Mouse (Mus musculus): Measurements from ENCODE around the gene Cep290. TPM values are rescaled to one million over a fixed set of nuclear protein-coding genes. Genes with fewer than 3 reads are reported as not detected.

The Cep290 gene
- polyA plus RNA-seq, 1 experiment from 2014 or later: 6.1 TPM

DNA sequence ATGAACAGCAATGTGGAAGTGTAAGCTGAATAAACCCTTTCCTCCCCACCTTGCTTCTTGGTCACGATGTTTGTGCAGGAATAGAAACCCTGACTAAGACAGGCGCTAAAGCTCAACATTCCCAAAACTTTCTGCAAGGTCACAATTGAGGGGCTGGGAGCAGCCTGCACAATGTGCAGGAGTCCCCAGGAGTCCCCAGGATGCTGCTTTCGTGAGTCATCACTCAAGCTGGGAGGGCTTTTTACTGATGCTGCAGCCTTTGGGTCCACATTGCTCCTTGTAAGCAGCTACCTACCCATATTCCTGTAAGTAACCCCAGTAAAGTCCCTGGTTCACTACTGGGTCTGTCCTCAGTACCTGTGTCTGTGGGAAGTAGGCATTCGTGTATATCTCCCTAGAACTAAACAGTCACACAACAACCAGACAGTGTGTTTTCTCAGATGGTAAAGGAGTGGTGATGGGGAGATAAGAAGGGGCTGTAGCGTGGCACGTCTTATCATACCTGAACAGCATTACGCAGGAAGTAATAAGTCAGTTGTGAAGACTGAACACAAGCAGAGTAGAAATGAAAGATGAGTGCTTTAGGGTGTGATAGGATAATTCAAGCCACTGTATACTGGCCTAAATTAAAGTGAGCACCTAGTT lies 87.3 kb downstream of the Cep290 start:
- Histone ChIP-seq H3K27me3 (ENCODE audit: control insufficient read depth, insufficient read depth, low read length) (no peaks in the 10 kb centered on the region), H3K9me3 (ENCODE audit: control insufficient read depth, low read length) (no peaks in the 10 kb centered on the region), H3K9ac (ENCODE audit: low read length) (no peak overlapping the region), H3K4me2 (ENCODE audit: low read depth, severe bottlenecking) (no peak overlapping the region), H3K4me3 (ENCODE audit: low read depth, low read length) (no peak overlapping the region), H3K36me3 (ENCODE audit: control insufficient read depth, insufficient read depth, low read length) (0 out of 2 replicates have a peak, but pooled peaks cover 3% of the 10 kb centered on the region), H3K27ac (replicated peaks; ENCODE audit: low read depth, low read length) (no peak overlapping the region), H3K4me1 (ENCODE audit: control insufficient read depth, insufficient read depth, low read length) (no peaks in the 10 kb centered on the region)
- ATAC-seq (ENCODE audit: insufficient number of reproducible peaks, low FRiP score, low TSS enrichment, low read depth) (no peak), DNase-seq (ENCODE audit: low spot score) (no peak)
- WGBS: 92% methylated on average over 7 of the region's 7 CpGs

DNA sequence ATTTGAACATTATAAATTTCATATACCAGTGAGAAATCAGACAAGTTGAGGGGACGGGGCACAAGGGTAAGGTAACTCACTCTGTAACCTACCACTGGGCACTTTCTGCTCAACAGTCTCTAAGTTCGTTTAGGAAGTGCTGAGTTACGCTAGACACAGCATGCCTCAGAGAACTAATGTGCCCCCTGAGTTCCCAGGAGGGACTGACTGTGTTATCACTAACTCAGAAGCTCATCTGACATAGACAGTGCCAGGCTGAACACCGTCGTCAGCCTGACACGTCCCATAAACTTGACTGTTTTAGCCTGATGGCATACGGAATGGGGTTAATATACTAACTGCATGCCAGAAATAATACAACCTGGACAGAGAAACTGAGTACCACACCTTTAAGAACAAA lies 87.9 kb downstream of the Cep290 start:
- Histone ChIP-seq H3K36me3 (ENCODE audit: control insufficient read depth, insufficient read depth, low read length) (0 out of 2 replicates have a peak, but pooled peaks cover 3% of the 10 kb centered on the region), H3K9ac (ENCODE audit: low read length) (no peak overlapping the region), H3K27me3 (ENCODE audit: control insufficient read depth, insufficient read depth, low read length) (no peaks in the 10 kb centered on the region), H3K9me3 (ENCODE audit: control insufficient read depth, low read length) (no peaks in the 10 kb centered on the region), H3K4me1 (ENCODE audit: control insufficient read depth, insufficient read depth, low read length) (no peaks in the 10 kb centered on the region), H3K4me2 (ENCODE audit: low read depth, severe bottlenecking) (no peak overlapping the region), H3K4me3 (ENCODE audit: low read depth, low read length) (no peak overlapping the region), H3K27ac (replicated peaks; ENCODE audit: low read depth, low read length) (no peak overlapping the region)
- ATAC-seq (ENCODE audit: insufficient number of reproducible peaks, low FRiP score, low TSS enrichment, low read depth): no peak
- DNase-seq (ENCODE audit: low spot score): no peak
- 94% methylated on average over 7 of the region's 7 CpGs for WGBS

DNA sequence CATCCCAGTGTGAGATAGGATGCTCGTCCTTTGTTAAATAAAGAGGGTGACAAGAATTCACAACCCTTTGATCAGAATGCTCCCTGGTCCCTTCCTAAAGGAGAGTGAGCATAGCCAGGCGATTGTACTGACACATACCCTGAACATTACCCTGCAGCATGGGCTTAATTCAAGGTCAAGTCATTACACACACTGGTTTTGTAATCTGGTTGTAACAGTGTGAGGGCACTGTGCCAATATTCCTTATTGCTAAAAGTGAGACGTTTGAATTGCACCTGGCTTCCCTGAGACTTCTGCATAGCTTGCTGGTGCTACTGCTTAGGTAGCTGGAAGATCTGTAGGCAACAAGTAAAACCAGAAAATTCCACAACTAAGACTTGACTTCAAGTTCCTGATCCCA lies 96.8 kb downstream of the Cep290 start:
- Histone ChIP-seq H3K27me3 (ENCODE audit: control insufficient read depth, insufficient read depth, low read length) (no peaks in the 10 kb centered on the region), H3K4me2 (ENCODE audit: low read depth, severe bottlenecking) (no peak overlapping the region), H3K9ac (ENCODE audit: low read length) (no peak overlapping the region), H3K36me3 (ENCODE audit: control insufficient read depth, insufficient read depth, low read length) (0 out of 2 replicates have a peak, but pooled peaks cover 2% of the 10 kb centered on the region), H3K4me1 (ENCODE audit: control insufficient read depth, insufficient read depth, low read length) (no peaks in the 10 kb centered on the region), H3K4me3 (ENCODE audit: low read depth, low read length) (no peak overlapping the region), H3K27ac (replicated peaks; ENCODE audit: low read depth, low read length) (no peak overlapping the region), H3K9me3 (ENCODE audit: control insufficient read depth, low read length) (no peaks in the 10 kb centered on the region)
- WGBS: 89% methylated on average over 3 of the region's 3 CpGs
- DNase-seq (ENCODE audit: low spot score) (no peak), ATAC-seq (ENCODE audit: insufficient number of reproducible peaks, low FRiP score, low TSS enrichment, low read depth) (no peak)

DNA sequence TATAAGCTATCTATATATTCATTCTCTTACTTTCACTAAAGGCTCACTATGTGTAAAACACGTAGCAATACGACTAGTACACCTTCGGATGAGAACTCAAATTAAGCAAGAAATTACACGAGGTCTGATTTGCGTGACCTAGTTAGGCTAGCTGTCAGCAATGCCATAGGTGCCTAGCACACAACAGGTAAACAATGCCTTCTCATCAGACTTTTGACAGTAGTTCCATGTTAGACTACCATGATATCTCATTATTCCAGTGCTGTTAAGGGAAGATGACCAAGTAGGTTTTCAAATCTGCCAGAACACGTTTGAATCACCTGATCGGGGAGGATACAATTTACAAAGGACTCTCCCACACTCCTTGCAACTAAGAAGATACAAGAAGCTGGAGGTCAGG lies 101.2 kb downstream of the Cep290 start:
- Histone ChIP-seq H3K9ac (ENCODE audit: low read length) (peak overlapping the region; percentile 47), H3K36me3 (ENCODE audit: control insufficient read depth, insufficient read depth, low read length) (0 out of 2 replicates have a peak, but pooled peaks cover 2% of the 10 kb centered on the region), H3K4me1 (ENCODE audit: control insufficient read depth, insufficient read depth, low read length) (no peaks in the 10 kb centered on the region), H3K9me3 (ENCODE audit: control insufficient read depth, low read length) (no peaks in the 10 kb centered on the region), H3K4me2 (ENCODE audit: low read depth, severe bottlenecking) (peak overlapping the region; percentile 59), H3K4me3 (ENCODE audit: low read depth, low read length) (peak overlapping the region; percentile 60), H3K27me3 (ENCODE audit: control insufficient read depth, insufficient read depth, low read length) (no peaks in the 10 kb centered on the region), H3K27ac (replicated peaks; ENCODE audit: low read depth, low read length) (no peak overlapping the region)
- DNase-seq (ENCODE audit: low spot score): no peak
- WGBS: 47% methylated on average over 7 of the region's 7 CpGs
- no peak for ATAC-seq (ENCODE audit: insufficient number of reproducible peaks, low FRiP score, low TSS enrichment, low read depth)

DNA sequence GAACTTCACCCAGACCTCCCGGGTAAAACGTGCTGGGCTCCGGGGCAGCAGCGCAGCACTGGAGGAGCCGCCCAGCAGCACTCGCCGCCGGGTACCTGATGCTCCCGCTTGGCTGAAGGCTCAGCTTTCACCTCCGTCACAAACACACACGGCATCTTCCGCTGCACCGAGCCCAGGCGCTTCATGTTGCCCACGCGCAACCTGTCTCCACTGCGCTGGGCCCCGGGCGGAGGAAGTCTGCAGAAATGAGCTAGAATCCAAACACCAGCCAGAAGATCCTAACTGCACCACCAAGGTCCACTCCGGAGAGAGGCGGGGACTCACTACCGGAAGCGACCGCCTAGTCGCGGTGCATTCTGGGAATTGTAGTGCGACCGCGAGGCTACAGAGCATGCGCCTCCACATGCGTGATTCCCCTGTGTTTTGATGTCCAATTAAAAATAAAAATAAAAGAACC lies 101.6 kb downstream of the Cep290 start:
- no peak overlapping the region for H3K27ac ChIP-seq (replicated peaks; ENCODE audit: low read depth, low read length)
- peak overlapping the region; percentile 59 for H3K4me2 ChIP-seq (ENCODE audit: low read depth, severe bottlenecking)
- DNase-seq (ENCODE audit: low spot score) (peak; percentile 94), ATAC-seq (ENCODE audit: insufficient number of reproducible peaks, low FRiP score, low TSS enrichment, low read depth) (peak; percentile 98)
- H3K4me1 ChIP-seq (ENCODE audit: control insufficient read depth, insufficient read depth, low read length): no peaks in the 10 kb centered on the region
- H3K27me3 ChIP-seq (ENCODE audit: control insufficient read depth, insufficient read depth, low read length): no peaks in the 10 kb centered on the region
- H3K36me3 ChIP-seq (ENCODE audit: control insufficient read depth, insufficient read depth, low read length): 0 out of 2 replicates have a peak, but pooled peaks cover 2% of the 10 kb centered on the region
- peak overlapping the region; percentile 47 for H3K9ac ChIP-seq (ENCODE audit: low read length)
- under 1% methylated on average over 31 of the region's 31 CpGs for WGBS
- H3K9me3 ChIP-seq (ENCODE audit: control insufficient read depth, low read length): no peaks in the 10 kb centered on the region
- peak overlapping the region; percentile 60 for H3K4me3 ChIP-seq (ENCODE audit: low read depth, low read length)

DNA sequence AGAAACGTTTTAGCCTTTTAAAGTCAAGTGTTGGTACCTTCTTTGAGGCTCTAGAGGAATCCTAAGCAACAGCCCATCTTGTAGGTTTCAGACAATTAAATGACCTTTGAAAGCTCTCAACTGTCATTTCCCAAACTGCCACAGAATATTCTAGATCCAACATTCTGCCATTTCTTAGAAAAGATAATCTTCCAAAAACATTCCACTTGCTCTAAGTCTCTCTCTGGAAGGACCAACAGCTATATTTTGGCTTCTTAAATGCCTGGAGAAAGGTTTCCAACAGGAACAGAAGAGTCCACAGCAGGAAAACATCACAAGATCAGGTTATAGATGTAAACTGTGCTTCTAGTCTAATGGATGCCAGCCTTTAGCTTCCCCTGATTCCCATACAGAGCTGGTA lies 103.0 kb downstream of the Cep290 start, which contains the start of the genes 4930430F08Rik and 1700017N19Rik:
Gene 4930430F08Rik, minus strand, starts transcription at position 101 of the 400 bp plus-strand sequence.
Gene 1700017N19Rik, plus strand, starts transcription at position 162 of the 400 bp plus-strand sequence.
- WGBS: 73% methylated on average over 1 of the region's 1 CpGs
- no peaks in the 10 kb centered on the region for H3K27me3 ChIP-seq (ENCODE audit: control insufficient read depth, insufficient read depth, low read length)
- DNase-seq (ENCODE audit: low spot score) (no peak), ATAC-seq (ENCODE audit: insufficient number of reproducible peaks, low FRiP score, low TSS enrichment, low read depth) (no peak)
- H3K9ac ChIP-seq (ENCODE audit: low read length): no peak within 1 kb of the TSS
- H3K4me2 ChIP-seq (ENCODE audit: low read depth, severe bottlenecking): no peak within 1 kb of the TSS; the same call in 1 of the 2 replicates
- H3K4me1 ChIP-seq (ENCODE audit: control insufficient read depth, insufficient read depth, low read length): no peaks in the 10 kb centered on the region
- H3K27ac ChIP-seq (replicated peaks; ENCODE audit: low read depth, low read length): no peak within 1 kb of the TSS
- H3K9me3 ChIP-seq (ENCODE audit: control insufficient read depth, low read length): no peaks in the 10 kb centered on the region
- H3K4me3 ChIP-seq (ENCODE audit: low read depth, low read length): peak within 1 kb of the TSS; percentile 60
- no peaks in the 10 kb centered on the region for H3K36me3 ChIP-seq (ENCODE audit: control insufficient read depth, insufficient read depth, low read length)

DNA sequence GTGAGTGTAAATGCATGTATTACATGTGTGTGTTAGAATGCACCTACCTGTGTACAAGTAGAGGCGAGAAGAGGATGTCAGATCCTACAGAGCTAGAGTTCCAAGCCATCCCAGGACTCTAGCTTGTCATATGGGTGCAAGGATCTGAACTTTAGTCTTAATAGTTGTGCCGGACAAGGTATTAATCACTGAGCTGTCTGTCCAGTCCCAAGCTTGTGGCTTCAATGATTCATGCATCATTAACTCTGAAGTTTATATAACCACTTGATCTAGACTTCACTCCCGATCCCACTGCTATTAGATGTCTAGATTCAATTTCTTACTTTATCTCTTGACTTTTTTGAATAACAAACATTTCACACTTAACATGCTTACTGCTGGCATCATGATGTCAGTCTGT lies 111.0 kb downstream of the Cep290 start:
- H3K9me3 ChIP-seq (ENCODE audit: control insufficient read depth, low read length): no peaks in the 10 kb centered on the region
- H3K9ac ChIP-seq (ENCODE audit: low read length): no peak overlapping the region
- DNase-seq (ENCODE audit: low spot score) (no peak), ATAC-seq (ENCODE audit: insufficient number of reproducible peaks, low FRiP score, low TSS enrichment, low read depth) (no peak)
- WGBS: 84% methylated on average over 3 of the region's 3 CpGs
- no peak overlapping the region for H3K4me3 ChIP-seq (ENCODE audit: low read depth, low read length)
- no peak overlapping the region for H3K27ac ChIP-seq (replicated peaks; ENCODE audit: low read depth, low read length)
- no peaks in the 10 kb centered on the region for H3K27me3 ChIP-seq (ENCODE audit: control insufficient read depth, insufficient read depth, low read length)
- no peaks in the 10 kb centered on the region for H3K36me3 ChIP-seq (ENCODE audit: control insufficient read depth, insufficient read depth, low read length)
- H3K4me1 ChIP-seq (ENCODE audit: control insufficient read depth, insufficient read depth, low read length): no peaks in the 10 kb centered on the region
- no peak overlapping the region for H3K4me2 ChIP-seq (ENCODE audit: low read depth, severe bottlenecking)

DNA sequence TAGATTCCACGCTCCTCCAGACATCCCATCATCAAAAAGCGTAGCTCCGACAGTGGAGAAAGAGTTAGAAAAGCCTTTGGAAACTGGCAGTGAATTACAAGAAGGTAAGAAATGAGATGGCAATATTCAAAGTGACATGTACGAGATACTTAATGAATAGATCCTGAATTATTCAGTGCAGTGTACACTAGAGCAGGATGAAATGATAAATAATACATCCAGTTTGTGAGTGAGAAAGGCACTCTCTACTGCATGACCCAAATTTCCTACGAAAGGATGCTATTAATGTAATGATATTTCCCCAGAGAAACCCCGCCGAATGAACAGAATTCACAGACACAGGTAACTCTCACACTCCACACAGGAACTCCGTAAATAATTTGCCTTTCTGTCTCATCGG lies 116.2 kb downstream of the Cep290 start:
- Histone ChIP-seq H3K4me1 (ENCODE audit: control insufficient read depth, insufficient read depth, low read length) (no peaks in the 10 kb centered on the region), H3K4me3 (ENCODE audit: low read depth, low read length) (no peak overlapping the region), H3K36me3 (ENCODE audit: control insufficient read depth, insufficient read depth, low read length) (no peaks in the 10 kb centered on the region), H3K9ac (ENCODE audit: low read length) (no peak overlapping the region), H3K9me3 (ENCODE audit: control insufficient read depth, low read length) (no peaks in the 10 kb centered on the region), H3K27me3 (ENCODE audit: control insufficient read depth, insufficient read depth, low read length) (no peaks in the 10 kb centered on the region), H3K4me2 (ENCODE audit: low read depth, severe bottlenecking) (no peak overlapping the region), H3K27ac (replicated peaks; ENCODE audit: low read depth, low read length) (no peak overlapping the region)
- no peak for ATAC-seq (ENCODE audit: insufficient number of reproducible peaks, low FRiP score, low TSS enrichment, low read depth)
- 93% methylated on average over 9 of the region's 9 CpGs for WGBS
- no peak for DNase-seq (ENCODE audit: low spot score)
